Mouse (Mus musculus) heart, embryonic 14.5 days (tissue): ENCODE data around the gene Smurf2. TPM values are rescaled to one million over a fixed set of nuclear protein-coding genes. Genes with fewer than 3 reads are reported as not detected.
A peak's percentile ranks its signal among the peaks of the same experiment; 100 is the strongest.

Source experiments
- ATAC-seq: fragments of 200-750 bp; cut with Nextera tagmentation; 2 replicates; pipeline ENCODE4 v1.8.0; 2017; ENCODE audit warnings: low read depth, moderate TSS enrichment; ENCODE audit not compliant: insufficient number of reproducible peaks, insufficient read depth, low FRiP score
- H3K27ac ChIP-seq, 2 experiments: fragments of 200-500 bp in 1 of 2; fragments of 300-500 bp in 1 of 2; sonication (generic) in 1 of 2; replicated peaks in 1 of 2; 2 replicates each; pipeline ENCODE4 v1.5.1; 2012 to 2014; ENCODE audit warnings: low read depth in 2 of 2, low read length in 2 of 2, control low read depth in 1 of 2, mild to moderate bottlenecking in 1 of 2, mixed read lengths in 1 of 2; ENCODE audit not compliant: control insufficient read depth in 1 of 2, insufficient read depth in 1 of 2
- H3K27me3 ChIP-seq: fragments of 300-500 bp; sonication (generic); 2 replicates; pipeline ENCODE4 v1.6.1; 2014; ENCODE audit warnings: mild to moderate bottlenecking, low read length, control low read depth; ENCODE audit not compliant: control insufficient read depth, insufficient read depth
- H3K36me3 ChIP-seq: fragments of 300-500 bp; sonication (generic); 2 replicates; pipeline ENCODE4 v1.6.1; 2014; ENCODE audit warnings: mild to moderate bottlenecking, control low read depth, low read length, mixed read lengths; ENCODE audit not compliant: control insufficient read depth, insufficient read depth
- H3K4me1 ChIP-seq, 2 experiments: fragments of 200-500 bp in 1 of 2; fragments of 300-500 bp in 1 of 2; sonication (generic) in 1 of 2; 2 replicates each; pipeline ENCODE4 v1.6.1; 2012 to 2014; ENCODE audit warnings: low read length in 2 of 2, control low read depth in 1 of 2, mixed read lengths in 1 of 2; ENCODE audit not compliant: control insufficient read depth in 2 of 2, insufficient read depth in 2 of 2
- H3K4me2 ChIP-seq: fragments of 300-500 bp; sonication (generic); 2 replicates; pipeline ENCODE4 v1.6.1; 2014; ENCODE audit warnings: mild to moderate bottlenecking, low read length
- H3K4me3 ChIP-seq, 2 experiments: fragments of 200-500 bp in 1 of 2; fragments of 300-500 bp in 1 of 2; sonication (generic) in 1 of 2; 2 replicates each; pipeline ENCODE4 v1.5.1; 2012 to 2014; ENCODE audit warnings: low read length in 2 of 2, mild to moderate bottlenecking in 2 of 2, control low read depth in 1 of 2, low read depth in 1 of 2, moderate library complexity in 1 of 2; ENCODE audit not compliant: control insufficient read depth in 1 of 2, insufficient read depth in 1 of 2
- H3K9ac ChIP-seq: fragments of 300-500 bp; sonication (generic); 2 replicates; pipeline ENCODE4 v1.6.1; 2014; ENCODE audit warnings: mild to moderate bottlenecking, low read length
- H3K9me3 ChIP-seq: fragments of 300-500 bp; sonication (generic); 2 replicates; pipeline ENCODE4 v1.6.1; 2016; ENCODE audit warnings: low read length, control low read depth; ENCODE audit not compliant: control insufficient read depth
- WGBS: fragments of 180-500 bp; shearing (Covaris S2); extraction: QIAGEN DNeasy Blood & Tissue Kit; methylation state at CpG from one replicate; pipeline ENCODE4 v1.1.7; 2014; 5-methylcytosine and 5-hydroxymethylcytosine counted together
- polyA plus RNA-seq: library from polyadenylated mRNA; unstranded; fragments of >200 nt; fragmentation: Nextera tagmentation; extraction: Ambion mirVana; gene quantifications from 2 replicates; pipeline ENCODE4 v1.2.1, GENCODE M21; 2014

The Smurf2 gene
- polyA plus RNA-seq, 1 experiment from 2014 or later: 17.4 TPM

- Histone ChIP-seq H3K4me1 (peaks cover 0 to 26% of the 10 kb centered on the region in 2 experiments; a peak in 2 of 4 replicates), H3K36me3 (peaks cover 58% of the 10 kb centered on the region), H3K27ac (peak within 1 kb of the TSS; percentile 95 to 99), H3K4me3 (peak within 1 kb of the TSS; percentile 79 to 94), H3K27me3 (no peaks in the 10 kb centered on the region), H3K4me2 (peak within 1 kb of the TSS; percentile 79), H3K9ac (peak within 1 kb of the TSS; percentile 87), H3K9me3 (no peaks in the 10 kb centered on the region)
- ATAC-seq: peak; percentile 89
- under 1% methylated on average over 58 of the region's 58 CpGs for WGBS
These were observed 131.6 kb downstream of the Smurf2 start, which contains the start of the genes Ddx5 and Cep95 for GRCm38 (mm10) chr11:106788775-106789459. Gene Ddx5, minus strand, starts transcription at chr11:106789185. Gene Cep95, plus strand, starts transcription at chr11:106789252.

- peaks cover 58% of the 10 kb centered on the region for H3K36me3 ChIP-seq
- peaks cover 0 to 26% of the 10 kb centered on the region in 2 experiments; a peak in 2 of 4 replicates for H3K4me1 ChIP-seq
- H3K27ac ChIP-seq: peak overlapping the region; percentile 95 to 99
- no peaks in the 10 kb centered on the region for H3K27me3 ChIP-seq
- peak overlapping the region; percentile 79 to 94 for H3K4me3 ChIP-seq
- peak overlapping the region; percentile 87 for H3K9ac ChIP-seq
- peak; percentile 77 for ATAC-seq
- no peaks in the 10 kb centered on the region for H3K9me3 ChIP-seq
- peak overlapping the region; percentile 79 for H3K4me2 ChIP-seq
- WGBS: under 1% methylated on average over 79 of the region's 79 CpGs
These were observed 132.3 kb downstream of the Smurf2 start for GRCm38 (mm10) chr11:106788026-106788774.

- no peaks in the 10 kb centered on the region for H3K9me3 ChIP-seq
- under 1% methylated on average over 63 of the region's 65 CpGs for WGBS
- peaks cover 0 to 26% of the 10 kb centered on the region in 2 experiments; a peak in 2 of 4 replicates for H3K4me1 ChIP-seq
- peak overlapping the region; percentile 85 for H3K4me2 ChIP-seq
- H3K4me3 ChIP-seq: peak overlapping the region; percentile 79 to 94
- H3K27ac ChIP-seq: peak overlapping the region; percentile 95 to 97
- H3K9ac ChIP-seq: peak overlapping the region; percentile 87
- no peaks in the 10 kb centered on the region for H3K27me3 ChIP-seq
- ATAC-seq: no peak; the same call in 1 of the 2 replicates
- H3K36me3 ChIP-seq: peaks cover 58% of the 10 kb centered on the region
These were observed 133.1 kb downstream of the Smurf2 start for GRCm38 (mm10) chr11:106787131-106788025.

DNA sequence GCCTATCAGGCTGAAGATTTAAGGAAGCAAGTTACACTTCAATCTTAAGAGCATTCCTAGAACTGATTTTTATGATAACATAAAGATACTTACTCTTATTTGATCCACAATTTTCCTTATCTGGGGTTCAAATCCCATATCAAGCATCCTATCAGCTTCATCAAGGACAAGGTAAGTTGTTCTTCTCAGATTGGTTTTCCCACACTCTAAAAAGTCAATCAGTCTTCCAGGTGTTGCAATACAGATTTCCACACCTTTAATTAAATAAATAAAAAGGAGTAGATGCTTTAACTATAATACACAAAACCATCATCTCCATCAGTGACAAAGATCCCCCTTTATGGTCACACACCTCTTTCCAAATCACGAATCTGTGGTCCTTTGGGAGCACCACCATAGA is 135.5 kb downstream of the Smurf2 start:
- Histone ChIP-seq H3K27ac (no peak overlapping the region), H3K9me3 (no peaks in the 10 kb centered on the region), H3K4me2 (peak overlapping the region; percentile 85; the same call in 1 of the 2 replicates), H3K4me3 (no peak overlapping the region), H3K4me1 (peaks cover 0 to 21% of the 10 kb centered on the region in 2 experiments; a peak in 2 of 4 replicates), H3K9ac (peak overlapping the region; percentile 87; the same call in 1 of the 2 replicates), H3K36me3 (peaks cover 74% of the 10 kb centered on the region), H3K27me3 (no peaks in the 10 kb centered on the region)
- 67% methylated on average over 1 of the region's 1 CpGs for WGBS
- ATAC-seq: no peak

- Histone ChIP-seq H3K27ac (no peak overlapping the region), H3K9me3 (no peaks in the 10 kb centered on the region), H3K36me3 (peaks cover 79% of the 10 kb centered on the region), H3K4me3 (no peak overlapping the region), H3K4me2 (no peak overlapping the region), H3K27me3 (no peaks in the 10 kb centered on the region), H3K4me1 (peaks cover 0 to 22% of the 10 kb centered on the region in 2 experiments; a peak in 2 of 4 replicates), H3K9ac (no peak overlapping the region)
- 92% methylated on average over 2 of the region's 2 CpGs for WGBS
- ATAC-seq: no peak
These were observed 136.0 kb downstream of the Smurf2 start for GRCm38 (mm10) chr11:106784476-106784875.

GRCm38 (mm10) chr11:106782841-106783764 is 137.4 kb downstream of the Smurf2 start:
- Histone ChIP-seq H3K36me3 (peaks cover 79% of the 10 kb centered on the region), H3K4me3 (no peak overlapping the region)
- WGBS: 80% methylated on average over 9 of the region's 9 CpGs

More at GRCm38 (mm10) chr11:106782841-106783764, 137.4 kb downstream of the Smurf2 start:
- H3K9ac ChIP-seq: no peak overlapping the region
- peaks cover 0 to 22% of the 10 kb centered on the region in 2 experiments; a peak in 2 of 4 replicates for H3K4me1 ChIP-seq
- ATAC-seq: no peak
- no peaks in the 10 kb centered on the region for H3K27me3 ChIP-seq
- H3K4me2 ChIP-seq: no peak overlapping the region
- H3K9me3 ChIP-seq: no peaks in the 10 kb centered on the region
- no peak overlapping the region for H3K27ac ChIP-seq
